Mouse (Mus musculus) liver, adult 2 months (tissue): ENCODE data around the gene Palm.

ENCODE experiments used
- CTCF ChIP-seq: fragments of 200-500 bp; IDR thresholded peaks from 2 replicates; pipeline ENCODE4 v1.5.1; 2011; ENCODE audit warnings: low read depth, low read length, control low read depth
- POLR2A ChIP-seq: fragments of 200-500 bp; IDR thresholded peaks from 2 replicates; pipeline ENCODE4 v1.6.1; 2011; ENCODE audit warnings: low read length, control low read depth; ENCODE audit not compliant: insufficient read depth; ENCODE audit errors: extremely low read depth

- no peak for TF ChIP-seq POLR2A
- no peak for TF ChIP-seq CTCF
Observed at GRCm38 (mm10) chr10:79765228-79765745, 28.1 kb upstream of the Palm start.
